Mouse (Mus musculus): ENCODE data around the gene Rab42. TPM values are rescaled to one million over a fixed set of nuclear protein-coding genes. Genes with fewer than 3 reads are reported as not detected.

The Rab42 gene
- polyA plus RNA-seq, 1 experiment = 2.2 TPM

- peaks cover 2% of the 10 kb centered on the region for H3K27me3 ChIP-seq (ENCODE audit: control insufficient read depth, insufficient read depth, low read length)
- peaks cover 3% of the 10 kb centered on the region; the same call in 1 of the 2 replicates for H3K4me1 ChIP-seq (ENCODE audit: control insufficient read depth, insufficient read depth, low read length)
- H3K27ac ChIP-seq (ENCODE audit: insufficient read depth, low read length) = no peak overlapping the region
- DNase-seq = no peak
- 68% methylated on average over 5 of the region's 5 CpGs for WGBS
- no peak overlapping the region for H3K4me3 ChIP-seq (replicated peaks; ENCODE audit: insufficient read depth, low read depth, low read length)
- TF ChIP-seq CTCF (IDR thresholded peaks at IDR 0.05; ENCODE audit: borderline replicate concordance, insufficient read depth, low read depth, low read length) = no peak
- no peak for TF ChIP-seq POLR2A (IDR thresholded peaks at IDR 0.05; ENCODE audit: borderline replicate concordance, insufficient read depth, low read length)
Observed at GRCm38 (mm10) chr4:132262358-132262616, 40.9 kb downstream of the Rab42 start.

DNA sequence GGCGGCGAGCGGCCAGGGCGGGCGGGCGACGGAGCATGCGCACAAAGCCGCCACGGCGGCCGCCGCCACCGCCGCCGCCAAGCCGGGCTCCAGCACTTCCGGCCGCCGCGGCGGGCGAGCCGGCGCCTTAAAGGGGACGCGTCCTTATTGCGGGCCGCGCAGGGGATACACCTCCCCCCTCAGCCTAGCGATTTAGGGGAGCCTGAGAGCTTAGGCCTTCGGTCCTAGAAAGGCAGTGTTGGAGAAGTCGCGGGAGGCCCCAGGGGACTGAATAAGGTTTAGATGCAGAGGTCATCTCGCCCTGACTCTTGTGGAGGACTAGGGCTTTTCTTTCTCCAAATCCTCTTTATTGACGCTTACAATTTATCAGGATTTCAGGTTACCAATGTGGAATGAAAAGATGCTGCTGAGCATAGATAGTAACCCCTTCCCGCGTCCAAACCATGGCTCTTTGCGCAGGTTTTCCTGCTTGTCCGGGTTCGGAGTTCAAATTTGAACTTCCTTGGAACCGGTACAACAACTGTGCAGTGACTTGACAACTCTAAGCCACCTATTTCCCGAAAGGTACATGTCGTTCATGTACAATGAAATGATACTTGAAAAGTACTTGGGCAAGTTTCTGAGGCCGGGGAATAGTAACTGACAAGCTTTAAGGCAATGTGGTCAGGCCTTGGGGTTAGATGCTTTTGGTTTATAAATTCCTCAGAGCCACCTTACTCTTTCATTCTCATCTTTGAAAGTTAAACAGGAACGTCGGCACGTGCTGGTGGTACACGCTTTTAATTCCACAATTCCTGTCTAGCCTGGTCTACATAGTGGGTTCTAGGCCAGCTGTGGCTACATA is 41.4 kb downstream of the Rab42 start, which contains the start of gene Gmeb1:
Gmeb1 (minus strand) TSS at position 89 of the 844 bp plus-strand sequence.
- peak; percentile 82 to 84 for DNase-seq
- Histone ChIP-seq H3K4me3 (replicated peaks; ENCODE audit: insufficient read depth, low read depth, low read length) (peak within 1 kb of the TSS; percentile 100), H3K27me3 (ENCODE audit: control insufficient read depth, insufficient read depth, low read length) (peaks cover 2% of the 10 kb centered on the region), H3K4me1 (ENCODE audit: control insufficient read depth, insufficient read depth, low read length) (peaks cover 3% of the 10 kb centered on the region; the same call in 1 of the 2 replicates), H3K27ac (ENCODE audit: insufficient read depth, low read length) (peak within 1 kb of the TSS; percentile 99)
- WGBS = 13% methylated on average over 46 of the region's 49 CpGs
- TF ChIP-seq POLR2A (IDR thresholded peaks at IDR 0.05; ENCODE audit: borderline replicate concordance, insufficient read depth, low read length) (peak; percentile 33; the same call in 1 of the 2 replicates), CTCF (IDR thresholded peaks at IDR 0.05; ENCODE audit: borderline replicate concordance, insufficient read depth, low read depth, low read length) (no peak)

- peak overlapping the region; percentile 100 for H3K4me3 ChIP-seq (replicated peaks; ENCODE audit: insufficient read depth, low read depth, low read length)
- peaks cover 2% of the 10 kb centered on the region for H3K27me3 ChIP-seq (ENCODE audit: control insufficient read depth, insufficient read depth, low read length)
- peak overlapping the region; percentile 99 for H3K27ac ChIP-seq (ENCODE audit: insufficient read depth, low read length)
- peaks cover 3% of the 10 kb centered on the region; the same call in 1 of the 2 replicates for H3K4me1 ChIP-seq (ENCODE audit: control insufficient read depth, insufficient read depth, low read length)
- peak; percentile 56 to 69 for DNase-seq
- no peak for TF ChIP-seq CTCF (IDR thresholded peaks at IDR 0.05; ENCODE audit: borderline replicate concordance, insufficient read depth, low read depth, low read length)
- no peak for TF ChIP-seq POLR2A (IDR thresholded peaks at IDR 0.05; ENCODE audit: borderline replicate concordance, insufficient read depth, low read length)
- WGBS = 2% methylated on average over 40 of the region's 64 CpGs
Observed at GRCm38 (mm10) chr4:132260404-132261379, 42.5 kb downstream of the Rab42 start.

DNA sequence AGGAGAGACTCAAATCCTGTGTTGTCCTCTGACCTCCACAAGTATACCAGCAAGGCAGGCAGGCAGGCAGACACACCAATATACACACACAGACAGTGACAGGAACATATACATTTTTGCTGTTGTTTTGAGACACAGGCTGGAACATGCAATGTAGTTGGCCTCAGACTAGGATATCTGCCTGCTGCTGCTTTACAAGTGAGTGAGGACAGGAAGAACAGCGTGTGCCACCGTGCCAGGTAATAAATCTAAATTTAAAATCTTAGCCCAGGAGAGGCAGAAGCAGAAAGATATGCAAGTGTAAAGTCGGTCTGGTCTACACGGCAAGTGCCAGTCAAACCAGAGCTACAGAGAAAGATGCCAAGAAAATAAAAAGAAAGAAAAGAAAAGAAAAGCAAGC is 43.9 kb downstream of the Rab42 start:
- Histone ChIP-seq H3K27ac (ENCODE audit: insufficient read depth, low read length) (no peak overlapping the region), H3K4me1 (ENCODE audit: control insufficient read depth, insufficient read depth, low read length) (peaks cover 5% of the 10 kb centered on the region; the same call in 1 of the 2 replicates), H3K4me3 (replicated peaks; ENCODE audit: insufficient read depth, low read depth, low read length) (no peak overlapping the region), H3K27me3 (ENCODE audit: control insufficient read depth, insufficient read depth, low read length) (peaks cover 2% of the 10 kb centered on the region)
- DNase-seq = no peak
- 38% methylated on average over 4 of the region's 4 CpGs for WGBS
- TF ChIP-seq CTCF (IDR thresholded peaks at IDR 0.05; ENCODE audit: borderline replicate concordance, insufficient read depth, low read depth, low read length) = no peak
- no peak for TF ChIP-seq POLR2A (IDR thresholded peaks at IDR 0.05; ENCODE audit: borderline replicate concordance, insufficient read depth, low read length)

DNA sequence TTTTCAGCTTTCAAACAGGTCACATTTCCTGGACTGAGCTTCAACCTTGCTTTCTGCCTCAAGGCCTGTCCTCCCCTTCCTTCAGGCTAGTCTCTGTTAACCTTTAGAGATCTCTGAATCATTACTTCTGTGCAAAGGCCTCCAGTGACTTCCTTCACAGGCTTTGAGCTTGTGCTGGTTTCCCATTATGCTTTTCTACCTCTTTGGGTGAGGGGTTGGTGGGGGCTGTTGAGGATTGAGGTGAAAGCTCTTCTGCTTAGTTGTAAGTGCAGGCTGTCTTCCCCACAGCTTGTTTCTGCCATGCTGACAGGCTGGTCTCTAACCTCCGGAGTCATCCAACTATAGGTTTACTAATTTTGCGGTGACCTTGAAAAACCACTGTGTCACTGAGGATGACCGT is 46.8 kb downstream of the Rab42 start:
- TF ChIP-seq CTCF (IDR thresholded peaks at IDR 0.05; ENCODE audit: borderline replicate concordance, insufficient read depth, low read depth, low read length) (no peak), POLR2A (IDR thresholded peaks at IDR 0.05; ENCODE audit: borderline replicate concordance, insufficient read depth, low read length) (no peak)
- WGBS = 91% methylated on average over 3 of the region's 3 CpGs
- no peak for DNase-seq
- Histone ChIP-seq H3K4me1 (ENCODE audit: control insufficient read depth, insufficient read depth, low read length) (peaks cover 13% of the 10 kb centered on the region), H3K4me3 (replicated peaks; ENCODE audit: insufficient read depth, low read depth, low read length) (no peak overlapping the region), H3K27me3 (ENCODE audit: control insufficient read depth, insufficient read depth, low read length) (peaks cover 2% of the 10 kb centered on the region), H3K27ac (ENCODE audit: insufficient read depth, low read length) (no peak overlapping the region)

GRCm38 (mm10) chr4:132254986-132255385 is 48.2 kb downstream of the Rab42 start:
- Histone ChIP-seq H3K4me1 (ENCODE audit: control insufficient read depth, insufficient read depth, low read length) (peaks cover 13% of the 10 kb centered on the region), H3K27me3 (ENCODE audit: control insufficient read depth, insufficient read depth, low read length) (no peaks in the 10 kb centered on the region), H3K27ac (ENCODE audit: insufficient read depth, low read length) (no peak overlapping the region), H3K4me3 (replicated peaks; ENCODE audit: insufficient read depth, low read depth, low read length) (no peak overlapping the region)
- TF ChIP-seq CTCF (IDR thresholded peaks at IDR 0.05; ENCODE audit: borderline replicate concordance, insufficient read depth, low read depth, low read length) = 0 out of 2 replicates have a peak, but pooled peaks have one; percentile 8
- TF ChIP-seq POLR2A (IDR thresholded peaks at IDR 0.05; ENCODE audit: borderline replicate concordance, insufficient read depth, low read length) = no peak
- WGBS = 81% methylated on average over 3 of the region's 3 CpGs
- DNase-seq = no peak

- peaks cover 13% of the 10 kb centered on the region for H3K4me1 ChIP-seq (ENCODE audit: control insufficient read depth, insufficient read depth, low read length)
- H3K4me3 ChIP-seq (replicated peaks; ENCODE audit: insufficient read depth, low read depth, low read length) = no peak overlapping the region
- WGBS = 26% methylated on average over 2 of the region's 2 CpGs
- peak in 1 of 2 experiments; percentile 56 for DNase-seq
- TF ChIP-seq CTCF (IDR thresholded peaks at IDR 0.05; ENCODE audit: borderline replicate concordance, insufficient read depth, low read depth, low read length) = no peak
- H3K27me3 ChIP-seq (ENCODE audit: control insufficient read depth, insufficient read depth, low read length) = no peaks in the 10 kb centered on the region
- H3K27ac ChIP-seq (ENCODE audit: insufficient read depth, low read length) = peak overlapping the region; percentile 10; the same call in 1 of the 2 replicates
Observed at GRCm38 (mm10) chr4:132253622-132254021, 49.6 kb downstream of the Rab42 start.
